Mouse (Mus musculus) myocyte (in vitro differentiated cells): Measurements from ENCODE around the gene Spata48.

Source experiments
- CEBPB ChIP-seq: IDR thresholded peaks from 2 replicates; pipeline ENCODE4 v1.6.1; 2011; ENCODE audit warnings: mild to moderate bottlenecking, moderate library complexity; ENCODE audit not compliant: poor library complexity, insufficient read depth, severe bottlenecking
- E2F4 ChIP-seq: IDR thresholded peaks from one replicate; pipeline ENCODE4 v1.6.1; 2011; ENCODE audit warnings: mild to moderate bottlenecking, control low read depth, moderate library complexity; ENCODE audit not compliant: insufficient read depth
- POLR2A ChIP-seq: IDR thresholded peaks from one replicate; pipeline ENCODE4 v1.6.1; 2011; ENCODE audit warnings: low read depth, mild to moderate bottlenecking, control low read depth, moderate library complexity; ENCODE audit not compliant: insufficient read length
- POLR2AphosphoS2 ChIP-seq: IDR thresholded peaks from one replicate; pipeline ENCODE4 v1.6.1; 2011; ENCODE audit warnings: low read depth, control low read depth; ENCODE audit not compliant: insufficient read length
- REST ChIP-seq: IDR thresholded peaks from one replicate; pipeline ENCODE4 v1.6.1; 2011; ENCODE audit warnings: mild to moderate bottlenecking, control low read depth, moderate library complexity; ENCODE audit not compliant: insufficient read depth, insufficient read length
- USF1 ChIP-seq: IDR thresholded peaks from one replicate; pipeline ENCODE4 v1.6.1; 2011; ENCODE audit warnings: low read depth, mild to moderate bottlenecking, control low read depth, moderate library complexity

DNA sequence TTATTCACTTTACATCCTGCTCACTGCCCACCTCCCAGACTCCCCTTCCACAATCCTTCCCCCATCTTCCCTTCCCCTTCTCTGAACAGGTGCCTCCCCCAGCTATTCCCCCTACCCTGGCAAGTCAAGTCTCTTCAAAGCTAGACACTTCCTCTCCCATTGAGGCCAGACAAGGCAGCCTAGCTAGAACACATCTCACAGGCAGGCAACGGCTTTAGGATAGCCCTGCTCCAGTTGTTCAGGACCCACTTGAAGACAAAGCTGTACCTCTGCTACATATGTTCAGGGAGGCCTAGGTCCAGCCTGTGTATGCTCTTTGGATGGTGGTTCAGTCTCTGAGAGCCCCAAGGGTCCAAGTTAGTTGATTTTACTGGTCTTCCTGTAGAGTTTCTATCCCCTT is 94.3 kb downstream of the Spata48 start:
- TF ChIP-seq POLR2A = no peak
- no peak for TF ChIP-seq CEBPB
- no peak for TF ChIP-seq POLR2AphosphoS2
- no peak for TF ChIP-seq E2F4
- no peak for TF ChIP-seq USF1
- TF ChIP-seq REST = no peak
